Mouse (Mus musculus): Measurements from ENCODE around the gene Heyl. TPM values are rescaled to one million over a fixed set of nuclear protein-coding genes. Genes with fewer than 3 reads are reported as not detected.

The Heyl gene
- total and polyA plus RNA-seq, 2 experiments from 2014 or later = 4.2 to 6.3 TPM

DNA sequence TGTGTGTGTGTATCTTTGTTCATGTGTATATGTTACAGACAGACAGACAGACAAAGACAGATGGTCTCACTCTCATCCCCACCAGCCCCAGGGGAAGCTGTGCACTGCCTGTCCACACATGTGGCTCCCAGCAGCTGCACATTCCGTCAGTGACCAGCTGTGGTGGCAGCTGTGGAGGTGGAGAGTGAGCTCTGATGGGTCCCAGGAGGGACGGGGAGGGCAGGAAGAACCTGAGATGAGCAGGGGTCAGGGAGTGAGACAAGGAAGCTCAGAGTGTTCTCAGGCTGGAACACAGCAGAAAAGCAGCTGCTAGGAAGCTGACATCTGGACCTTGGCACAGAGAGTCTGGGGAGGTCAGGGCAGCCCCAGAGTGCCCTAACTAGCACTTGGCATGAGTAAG is 5.1 kb upstream of the Heyl start:
- TF ChIP-seq CTCF (IDR thresholded peaks at IDR 0.05; ENCODE audit: low read depth) = no peak
- no peaks in the 10 kb centered on the region for H3K4me1 ChIP-seq (ENCODE audit: insufficient read depth)
- H3K9ac ChIP-seq = no peak overlapping the region
- peaks cover 8% of the 10 kb centered on the region; the same call in 1 of the 2 replicates for H3K27me3 ChIP-seq (ENCODE audit: insufficient read depth, low read length)
- ATAC-seq (no peak), DNase-seq (no peak)
- no peaks in the 10 kb centered on the region for H3K9me3 ChIP-seq (ENCODE audit: low read length)
- 54% methylated on average over 2 of the region's 2 CpGs for WGBS
- H3K4me3 ChIP-seq (ENCODE audit: low read depth, low read length) = no peak overlapping the region
- H3K36me3 ChIP-seq (ENCODE audit: insufficient read depth) = no peaks in the 10 kb centered on the region
- H3K27ac ChIP-seq (ENCODE audit: low read depth, low read length) = no peak overlapping the region
- no peak overlapping the region for H3K4me2 ChIP-seq (ENCODE audit: low read depth)

GRCm38 (mm10) chr4:123229166-123229565 is 4.2 kb upstream of the Heyl start:
- Histone ChIP-seq H3K4me1 (ENCODE audit: insufficient read depth) (0 out of 2 replicates have a peak, but pooled peaks cover 4% of the 10 kb centered on the region), H3K27me3 (ENCODE audit: insufficient read depth, low read length) (peaks cover 13% of the 10 kb centered on the region), H3K4me2 (ENCODE audit: low read depth) (no peak overlapping the region), H3K4me3 (ENCODE audit: low read depth, low read length) (no peak overlapping the region), H3K36me3 (ENCODE audit: insufficient read depth) (no peaks in the 10 kb centered on the region), H3K9ac (no peak overlapping the region), H3K27ac (ENCODE audit: low read depth, low read length) (no peak overlapping the region), H3K9me3 (ENCODE audit: low read length) (no peaks in the 10 kb centered on the region)
- no peak for DNase-seq
- WGBS = 84% methylated on average over 11 of the region's 11 CpGs
- no peak for TF ChIP-seq CTCF (IDR thresholded peaks at IDR 0.05; ENCODE audit: low read depth)
- no peak for ATAC-seq

DNA sequence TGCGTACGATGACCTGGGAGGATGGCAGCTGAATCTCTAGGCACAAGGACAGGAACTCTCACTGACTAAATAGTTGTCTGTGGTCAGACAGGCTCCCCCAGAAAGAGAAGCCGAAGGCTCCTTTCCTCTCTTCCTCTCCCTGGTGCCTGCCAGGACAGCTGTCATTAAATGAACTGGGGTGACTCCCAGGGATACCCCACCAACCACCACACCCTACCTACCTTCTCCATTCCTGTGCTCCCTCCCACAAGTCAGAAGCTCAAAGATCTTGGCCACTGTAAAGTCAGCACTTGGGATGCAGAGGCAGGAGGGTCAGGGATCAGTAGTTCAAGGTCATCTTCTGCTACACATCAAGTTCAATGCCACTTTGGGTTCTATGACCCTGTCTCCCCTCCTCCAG is 515 bp upstream of the Heyl start:
- no peak overlapping the region for H3K9ac ChIP-seq
- no peak overlapping the region for H3K4me2 ChIP-seq (ENCODE audit: low read depth)
- ATAC-seq = no peak
- no peak for TF ChIP-seq CTCF (IDR thresholded peaks at IDR 0.05; ENCODE audit: low read depth)
- no peak overlapping the region for H3K4me3 ChIP-seq (ENCODE audit: low read depth, low read length)
- DNase-seq = no peak
- no peaks in the 10 kb centered on the region for H3K9me3 ChIP-seq (ENCODE audit: low read length)
- 0 out of 2 replicates have a peak, but pooled peaks cover 4% of the 10 kb centered on the region for H3K4me1 ChIP-seq (ENCODE audit: insufficient read depth)
- H3K27ac ChIP-seq (ENCODE audit: low read depth, low read length) = no peak overlapping the region
- peaks cover 19% of the 10 kb centered on the region for H3K27me3 ChIP-seq (ENCODE audit: insufficient read depth, low read length)
- no peaks in the 10 kb centered on the region for H3K36me3 ChIP-seq (ENCODE audit: insufficient read depth)
- 78% methylated on average over 3 of the region's 3 CpGs for WGBS

- H3K4me1 ChIP-seq (ENCODE audit: insufficient read depth) = 0 out of 2 replicates have a peak, but pooled peaks cover 4% of the 10 kb centered on the region
- H3K27ac ChIP-seq (ENCODE audit: low read depth, low read length) = no peak overlapping the region
- WGBS = 75% methylated on average over 9 of the region's 9 CpGs
- no peak for TF ChIP-seq CTCF (IDR thresholded peaks at IDR 0.05; ENCODE audit: low read depth)
- no peak overlapping the region for H3K4me2 ChIP-seq (ENCODE audit: low read depth)
- no peak overlapping the region for H3K4me3 ChIP-seq (ENCODE audit: low read depth, low read length)
- H3K9me3 ChIP-seq (ENCODE audit: low read length) = no peaks in the 10 kb centered on the region
- ATAC-seq (no peak), DNase-seq (no peak)
- H3K36me3 ChIP-seq (ENCODE audit: insufficient read depth) = no peaks in the 10 kb centered on the region
- no peak overlapping the region for H3K9ac ChIP-seq
- peaks cover 41% of the 10 kb centered on the region for H3K27me3 ChIP-seq (ENCODE audit: insufficient read depth, low read length)
These were observed 2.6 kb downstream of the Heyl start for GRCm38 (mm10) chr4:123235835-123236430.

DNA sequence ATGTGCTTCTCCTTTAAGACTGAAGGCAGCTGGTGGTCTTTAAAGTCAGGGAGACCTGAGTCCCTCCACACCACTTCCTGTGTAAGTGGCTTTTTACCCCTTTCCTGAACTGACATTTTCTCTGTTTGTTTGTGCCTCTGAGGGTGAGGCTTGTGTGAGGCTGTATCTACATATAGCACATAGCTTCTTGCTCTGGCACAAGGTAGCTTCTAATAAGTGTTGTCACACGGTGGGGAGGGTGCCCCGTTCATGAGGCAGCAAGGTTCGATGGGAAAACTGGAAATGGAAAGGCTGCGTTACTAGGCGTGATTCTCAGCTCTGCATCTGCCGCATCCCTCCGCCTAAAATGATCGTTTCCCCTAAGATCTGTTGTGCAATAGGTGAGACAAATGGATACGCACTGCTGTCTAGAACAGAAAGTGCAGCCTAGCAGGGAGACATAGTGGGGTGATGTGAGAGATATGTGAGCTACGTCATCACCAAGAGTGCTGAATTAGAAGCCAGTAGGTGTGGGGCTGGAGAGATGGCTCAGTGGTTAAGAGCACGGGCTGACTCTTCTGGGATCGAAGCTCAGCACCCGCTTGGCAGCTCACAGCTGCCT is 3.2 kb downstream of the Heyl start:
- H3K27me3 ChIP-seq (ENCODE audit: insufficient read depth, low read length) = peaks cover 41% of the 10 kb centered on the region
- WGBS = 84% methylated on average over 13 of the region's 13 CpGs
- ATAC-seq = no peak; the same call in 1 of the 2 replicates

GRCm38 (mm10) chr4:123237386-123238266 is 4.3 kb downstream of the Heyl start:
- Histone ChIP-seq H3K4me3 (ENCODE audit: low read depth, low read length) (no peak overlapping the region), H3K36me3 (ENCODE audit: insufficient read depth) (no peaks in the 10 kb centered on the region), H3K4me1 (ENCODE audit: insufficient read depth) (0 out of 2 replicates have a peak, but pooled peaks cover 4% of the 10 kb centered on the region), H3K9ac (no peak overlapping the region), H3K9me3 (ENCODE audit: low read length) (no peaks in the 10 kb centered on the region), H3K27ac (ENCODE audit: low read depth, low read length) (no peak overlapping the region), H3K27me3 (ENCODE audit: insufficient read depth, low read length) (peaks cover 39% of the 10 kb centered on the region), H3K4me2 (ENCODE audit: low read depth) (no peak overlapping the region)
- no peak for ATAC-seq
- no peak for DNase-seq
- 68% methylated on average over 6 of the region's 6 CpGs for WGBS
- TF ChIP-seq CTCF (IDR thresholded peaks at IDR 0.05; ENCODE audit: low read depth) = no peak

More for the DNA sequence above, 3.2 kb downstream of the Heyl start:
- H3K9me3 ChIP-seq (ENCODE audit: low read length) = no peaks in the 10 kb centered on the region
- no peak overlapping the region for H3K4me3 ChIP-seq (ENCODE audit: low read depth, low read length)
- DNase-seq = no peak
- no peak overlapping the region for H3K9ac ChIP-seq
- H3K4me1 ChIP-seq (ENCODE audit: insufficient read depth) = 0 out of 2 replicates have a peak, but pooled peaks cover 4% of the 10 kb centered on the region
- no peak overlapping the region for H3K27ac ChIP-seq (ENCODE audit: low read depth, low read length)
- no peak overlapping the region for H3K4me2 ChIP-seq (ENCODE audit: low read depth)
- TF ChIP-seq CTCF (IDR thresholded peaks at IDR 0.05; ENCODE audit: low read depth) = no peak
- no peaks in the 10 kb centered on the region for H3K36me3 ChIP-seq (ENCODE audit: insufficient read depth)
